Mouse (Mus musculus): ENCODE measurements at regions not wholly inside any gene's neighbourhood (a gene's known extent, or its start where the extent isn't known, plus 50 kb on each side); places are given as distances from the start of the nearest gene placed in this dataset.

GRCm38 (mm10) chr2:72843610-72844009, 136.6 kb downstream of the Sp3 start:
- DNase-seq (ENCODE audit: low spot score) (peak; percentile 5), ATAC-seq (ENCODE audit: low FRiP score, low read depth) (no peak)
- no peak overlapping the region for H3K4me3 ChIP-seq (replicated peaks; ENCODE audit: low read length)
- H3K9ac ChIP-seq (ENCODE audit: low read depth, low read length, severe bottlenecking): no peak overlapping the region
- H3K27ac ChIP-seq (replicated peaks; ENCODE audit: low read depth, low read length): no peak overlapping the region
- H3K4me2 ChIP-seq (replicated peaks; ENCODE audit: low read depth, low read length, severe bottlenecking): no peak overlapping the region
- no peaks in the 10 kb centered on the region for H3K27me3 ChIP-seq (ENCODE audit: control insufficient read depth, insufficient read depth, low read length)
- no peaks in the 10 kb centered on the region for H3K36me3 ChIP-seq (ENCODE audit: control insufficient read depth, insufficient read depth, low read length)
- peaks cover 5% of the 10 kb centered on the region for H3K4me1 ChIP-seq (ENCODE audit: control insufficient read depth, insufficient read depth, low read length)
- no peak for TF ChIP-seq POLR2A (IDR thresholded peaks at IDR 0.05; ENCODE audit: borderline replicate concordance, extremely low read depth, insufficient read depth, insufficient read length)
- 0 out of 2 replicates have a peak, but pooled peaks cover 7% of the 10 kb centered on the region for H3K9me3 ChIP-seq (ENCODE audit: control insufficient read depth, low read length)
- 84% methylated on average over 2 of the region's 2 CpGs for WGBS

GRCm38 (mm10) chr2:72849441-72850192, 130.6 kb downstream of the Sp3 start:
- Histone ChIP-seq H3K4me1 (ENCODE audit: control insufficient read depth, insufficient read depth, low read length) (peaks cover 13% of the 10 kb centered on the region; the same call in 1 of the 2 replicates), H3K27ac (replicated peaks; ENCODE audit: low read depth, low read length) (no peak overlapping the region; the same call in 1 of the 2 replicates), H3K4me2 (replicated peaks; ENCODE audit: low read depth, low read length, severe bottlenecking) (no peak overlapping the region; the same call in 1 of the 2 replicates), H3K36me3 (ENCODE audit: control insufficient read depth, insufficient read depth, low read length) (no peaks in the 10 kb centered on the region), H3K27me3 (ENCODE audit: control insufficient read depth, insufficient read depth, low read length) (no peaks in the 10 kb centered on the region), H3K9ac (ENCODE audit: low read depth, low read length, severe bottlenecking) (no peak overlapping the region), H3K9me3 (ENCODE audit: control insufficient read depth, low read length) (no peaks in the 10 kb centered on the region), H3K4me3 (replicated peaks; ENCODE audit: low read length) (no peak overlapping the region)
- 41% methylated on average over 12 of the region's 12 CpGs for WGBS
- ATAC-seq (ENCODE audit: low FRiP score, low read depth) (0 out of 2 replicates have a peak, but pooled peaks have one; percentile 15), DNase-seq (ENCODE audit: low spot score) (no peak)
- no peak for TF ChIP-seq POLR2A (IDR thresholded peaks at IDR 0.05; ENCODE audit: borderline replicate concordance, extremely low read depth, insufficient read depth, insufficient read length)

- WGBS: 72% methylated on average over 4 of the region's 4 CpGs
- H3K27me3 ChIP-seq (ENCODE audit: control insufficient read depth, insufficient read depth, low read length): no peaks in the 10 kb centered on the region
- no peak overlapping the region for H3K4me2 ChIP-seq (replicated peaks; ENCODE audit: low read depth, low read length, severe bottlenecking)
- no peak overlapping the region for H3K4me3 ChIP-seq (replicated peaks; ENCODE audit: low read length)
- ATAC-seq (ENCODE audit: low FRiP score, low read depth) (no peak), DNase-seq (ENCODE audit: low spot score) (no peak)
- H3K4me1 ChIP-seq (ENCODE audit: control insufficient read depth, insufficient read depth, low read length): peaks cover 21% of the 10 kb centered on the region
- no peak overlapping the region for H3K27ac ChIP-seq (replicated peaks; ENCODE audit: low read depth, low read length)
- no peak overlapping the region for H3K9ac ChIP-seq (ENCODE audit: low read depth, low read length, severe bottlenecking)
- TF ChIP-seq POLR2A (IDR thresholded peaks at IDR 0.05; ENCODE audit: borderline replicate concordance, extremely low read depth, insufficient read depth, insufficient read length): no peak
- no peaks in the 10 kb centered on the region for H3K9me3 ChIP-seq (ENCODE audit: control insufficient read depth, low read length)
- H3K36me3 ChIP-seq (ENCODE audit: control insufficient read depth, insufficient read depth, low read length): no peaks in the 10 kb centered on the region
These were observed 127.7 kb downstream of the Sp3 start for GRCm38 (mm10) chr2:72852509-72852908.

GRCm38 (mm10) chr2:72855276-72855970, 124.8 kb downstream of the Sp3 start:
- Histone ChIP-seq H3K27ac (replicated peaks; ENCODE audit: low read depth, low read length) (no peak overlapping the region), H3K36me3 (ENCODE audit: control insufficient read depth, insufficient read depth, low read length) (no peaks in the 10 kb centered on the region), H3K4me2 (replicated peaks; ENCODE audit: low read depth, low read length, severe bottlenecking) (no peak overlapping the region), H3K9me3 (ENCODE audit: control insufficient read depth, low read length) (no peaks in the 10 kb centered on the region), H3K27me3 (ENCODE audit: control insufficient read depth, insufficient read depth, low read length) (no peaks in the 10 kb centered on the region), H3K4me1 (ENCODE audit: control insufficient read depth, insufficient read depth, low read length) (peaks cover 8% of the 10 kb centered on the region), H3K4me3 (replicated peaks; ENCODE audit: low read length) (no peak overlapping the region), H3K9ac (ENCODE audit: low read depth, low read length, severe bottlenecking) (no peak overlapping the region)
- TF ChIP-seq POLR2A (IDR thresholded peaks at IDR 0.05; ENCODE audit: borderline replicate concordance, extremely low read depth, insufficient read depth, insufficient read length): no peak
- DNase-seq (ENCODE audit: low spot score) (peak; percentile 67), ATAC-seq (ENCODE audit: low FRiP score, low read depth) (no peak)
- WGBS: 67% methylated on average over 11 of the region's 11 CpGs

- ATAC-seq (ENCODE audit: low FRiP score, low read depth) (no peak), DNase-seq (ENCODE audit: low spot score) (no peak)
- H3K4me3 ChIP-seq (replicated peaks; ENCODE audit: low read length): no peak overlapping the region
- no peaks in the 10 kb centered on the region for H3K36me3 ChIP-seq (ENCODE audit: control insufficient read depth, insufficient read depth, low read length)
- no peaks in the 10 kb centered on the region for H3K9me3 ChIP-seq (ENCODE audit: control insufficient read depth, low read length)
- no peak overlapping the region for H3K27ac ChIP-seq (replicated peaks; ENCODE audit: low read depth, low read length)
- H3K4me2 ChIP-seq (replicated peaks; ENCODE audit: low read depth, low read length, severe bottlenecking): no peak overlapping the region
- H3K4me1 ChIP-seq (ENCODE audit: control insufficient read depth, insufficient read depth, low read length): peaks cover 8% of the 10 kb centered on the region
- TF ChIP-seq POLR2A (IDR thresholded peaks at IDR 0.05; ENCODE audit: borderline replicate concordance, extremely low read depth, insufficient read depth, insufficient read length): no peak
- H3K27me3 ChIP-seq (ENCODE audit: control insufficient read depth, insufficient read depth, low read length): no peaks in the 10 kb centered on the region
- H3K9ac ChIP-seq (ENCODE audit: low read depth, low read length, severe bottlenecking): no peak overlapping the region
- WGBS: 79% methylated on average over 13 of the region's 13 CpGs
These were observed 124.1 kb downstream of the Sp3 start for GRCm38 (mm10) chr2:72855971-72856755.
